Mouse (Mus musculus) stomach, postnatal 0 days (tissue): ENCODE data around the gene Frg2f1. TPM values are rescaled to one million over a fixed set of nuclear protein-coding genes. Genes with fewer than 3 reads are reported as not detected.

Experiments used
- ATAC-seq: fragments of 200-750 bp; cut with Nextera tagmentation; 2 replicates; pipeline ENCODE4 v1.8.0; 2017; ENCODE audit not compliant: low FRiP score, low TSS enrichment
- DNase-seq: peaks from one replicate; pipeline ENCODE4 v3.0.0-alpha.2; 2016; ENCODE audit warnings: low spot score
- H3K27ac ChIP-seq: fragments of 300-500 bp; sonication (generic); replicated peaks from 2 replicates; pipeline ENCODE4 v1.5.1; 2014; ENCODE audit warnings: mild to moderate bottlenecking, control low read depth
- H3K27me3 ChIP-seq: fragments of 300-500 bp; sonication (generic); 2 replicates; pipeline ENCODE4 v1.6.1; 2014; ENCODE audit warnings: low read length; ENCODE audit not compliant: control insufficient read depth, insufficient read depth
- H3K36me3 ChIP-seq: fragments of 300-500 bp; sonication (generic); 2 replicates; pipeline ENCODE4 v1.6.1; 2014; ENCODE audit warnings: low read length, mixed read lengths; ENCODE audit not compliant: control insufficient read depth, insufficient read depth
- H3K4me1 ChIP-seq: fragments of 300-500 bp; sonication (generic); replicated peaks from 2 replicates; pipeline ENCODE4 v1.6.1; 2014; ENCODE audit warnings: antibody characterized with exemption; ENCODE audit not compliant: control insufficient read depth, insufficient read depth
- H3K4me2 ChIP-seq: fragments of 300-500 bp; sonication (generic); replicated peaks from 2 replicates; pipeline ENCODE4 v1.6.1; 2014; ENCODE audit warnings: low read depth, mild to moderate bottlenecking, control low read depth, moderate library complexity
- H3K4me3 ChIP-seq: fragments of 300-500 bp; sonication (generic); 2 replicates; pipeline ENCODE4 v1.5.1; 2014; ENCODE audit warnings: low read depth, low read length, control low read depth
- H3K9ac ChIP-seq: fragments of 300-500 bp; sonication (generic); 2 replicates; pipeline ENCODE4 v1.6.1; 2014; ENCODE audit warnings: mild to moderate bottlenecking, low read length, control low read depth, mixed read lengths
- H3K9me3 ChIP-seq: fragments of 300-500 bp; sonication (generic); 2 replicates; pipeline ENCODE4 v1.6.1; 2016; ENCODE audit warnings: low read length; ENCODE audit not compliant: control insufficient read depth
- CTCF ChIP-seq: IDR thresholded peaks from 2 replicates; pipeline ENCODE4 v1.5.1; 2016; ENCODE audit warnings: antibody characterized with exemption, low read depth, mild to moderate bottlenecking, moderate library complexity
- EP300 ChIP-seq: optimal IDR thresholded peaks from 2 replicates; pipeline ENCODE3; 2016; ENCODE audit warnings: antibody characterized with exemption
- WGBS: fragments of 180-500 bp; shearing (Covaris S2); extraction: QIAGEN DNeasy Blood & Tissue Kit; methylation state at CpG from one replicate; pipeline ENCODE4 v1.1.7; 2014; 5-methylcytosine and 5-hydroxymethylcytosine counted together
- polyA plus RNA-seq: library from polyadenylated mRNA; unstranded; fragments of >200 nt; fragmentation: Nextera tagmentation; extraction: Ambion mirVana; gene quantifications from 2 replicates; pipeline ENCODE4 v1.2.1, GENCODE M21; 2015

The Frg2f1 gene
- polyA plus RNA-seq, 1 experiment from 2014 or later, result 2.9 TPM

GRCm38 (mm10) chr4:119535103-119535502 is 4.2 kb downstream of the Frg2f1 start:
- H3K4me1 ChIP-seq, result no peaks in the 10 kb centered on the region
- H3K36me3 ChIP-seq, result no peaks in the 10 kb centered on the region
- 25% methylated on average over 4 of the region's 4 CpGs for WGBS
- TF ChIP-seq EP300, result no peak
- no peak for TF ChIP-seq CTCF
- H3K27me3 ChIP-seq, result no peaks in the 10 kb centered on the region
- H3K4me3 ChIP-seq, result no peak overlapping the region
- ATAC-seq, result no peak
- no peak overlapping the region for H3K27ac ChIP-seq
- no peak for DNase-seq
- no peaks in the 10 kb centered on the region for H3K9me3 ChIP-seq
- no peak overlapping the region for H3K9ac ChIP-seq
- no peak overlapping the region for H3K4me2 ChIP-seq

DNA sequence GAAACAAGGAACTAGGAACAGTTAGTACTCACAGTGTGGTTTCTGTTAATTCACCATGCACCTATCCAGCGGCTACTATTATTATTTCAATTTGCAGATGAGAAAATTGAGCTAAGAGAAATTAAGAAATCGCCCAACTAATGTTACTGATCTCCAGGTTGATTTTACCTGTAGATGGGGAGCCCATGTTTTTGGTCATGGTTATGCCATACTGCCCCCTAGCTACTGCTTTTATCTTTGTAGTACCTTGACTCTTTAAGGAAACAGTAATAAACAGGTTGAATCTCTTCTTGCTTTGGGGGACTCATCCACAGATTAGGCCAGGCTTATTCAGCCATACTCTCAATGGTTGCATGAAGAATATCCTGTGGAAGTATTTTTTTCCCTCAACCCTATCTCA is 7.5 kb downstream of the Frg2f1 start:
- H3K9ac ChIP-seq, result no peak overlapping the region
- no peak overlapping the region for H3K4me3 ChIP-seq
- DNase-seq, result no peak
- no peak overlapping the region for H3K4me2 ChIP-seq
- H3K9me3 ChIP-seq, result no peaks in the 10 kb centered on the region
- no peaks in the 10 kb centered on the region for H3K4me1 ChIP-seq
- H3K27me3 ChIP-seq, result no peaks in the 10 kb centered on the region
- H3K36me3 ChIP-seq, result no peaks in the 10 kb centered on the region
- ATAC-seq, result no peak
- 77% methylated on average over 2 of the region's 2 CpGs for WGBS
- H3K27ac ChIP-seq, result no peak overlapping the region
- TF ChIP-seq CTCF, result peak; percentile 58
- no peak for TF ChIP-seq EP300

- Histone ChIP-seq H3K4me1 (no peaks in the 10 kb centered on the region), H3K27me3 (no peaks in the 10 kb centered on the region), H3K36me3 (no peaks in the 10 kb centered on the region), H3K27ac (no peak overlapping the region), H3K9me3 (no peaks in the 10 kb centered on the region), H3K4me3 (no peak overlapping the region), H3K4me2 (no peak overlapping the region), H3K9ac (no peak overlapping the region)
- TF ChIP-seq EP300 (no peak), CTCF (no peak)
- ATAC-seq, result no peak
- no peak for DNase-seq
Observed at GRCm38 (mm10) chr4:119526329-119526845, 12.9 kb downstream of the Frg2f1 start.

- H3K4me3 ChIP-seq, result no peak overlapping the region
- no peak overlapping the region for H3K27ac ChIP-seq
- no peak overlapping the region for H3K9ac ChIP-seq
- no peaks in the 10 kb centered on the region for H3K4me1 ChIP-seq
- H3K9me3 ChIP-seq, result no peaks in the 10 kb centered on the region
- DNase-seq (no peak), ATAC-seq (no peak)
- 73% methylated on average over 2 of the region's 2 CpGs for WGBS
- H3K36me3 ChIP-seq, result no peaks in the 10 kb centered on the region
- no peak overlapping the region for H3K4me2 ChIP-seq
- TF ChIP-seq EP300 (no peak), CTCF (no peak)
- no peaks in the 10 kb centered on the region for H3K27me3 ChIP-seq
Observed at GRCm38 (mm10) chr4:119524466-119524865, 14.9 kb downstream of the Frg2f1 start.

DNA sequence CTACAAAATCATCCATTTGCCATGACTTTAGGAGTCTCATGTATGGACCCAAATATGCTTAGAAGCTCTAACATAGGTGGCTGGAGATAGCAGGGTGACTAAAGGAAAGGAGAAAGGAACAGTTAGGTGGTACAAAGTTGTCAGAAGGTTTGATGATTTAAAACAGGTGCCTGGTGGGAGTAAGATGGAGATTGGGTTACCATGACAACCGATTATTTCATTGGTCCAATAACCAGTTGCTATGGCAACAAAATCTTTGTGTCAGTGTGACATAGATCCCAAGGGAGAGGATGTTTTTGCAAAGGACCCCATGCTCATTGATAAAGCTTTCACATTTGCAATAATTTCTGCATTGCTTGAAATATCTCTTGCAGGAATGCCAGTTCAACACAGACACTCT is 15.3 kb downstream of the Frg2f1 start:
- Histone ChIP-seq H3K9me3 (no peaks in the 10 kb centered on the region), H3K27ac (no peak overlapping the region), H3K36me3 (no peaks in the 10 kb centered on the region), H3K4me2 (no peak overlapping the region), H3K27me3 (no peaks in the 10 kb centered on the region), H3K9ac (no peak overlapping the region), H3K4me3 (no peak overlapping the region), H3K4me1 (no peaks in the 10 kb centered on the region)
- no peak for DNase-seq
- WGBS, result 85% methylated on average over 1 of the region's 1 CpGs
- no peak for ATAC-seq
- TF ChIP-seq CTCF (no peak), EP300 (no peak)

DNA sequence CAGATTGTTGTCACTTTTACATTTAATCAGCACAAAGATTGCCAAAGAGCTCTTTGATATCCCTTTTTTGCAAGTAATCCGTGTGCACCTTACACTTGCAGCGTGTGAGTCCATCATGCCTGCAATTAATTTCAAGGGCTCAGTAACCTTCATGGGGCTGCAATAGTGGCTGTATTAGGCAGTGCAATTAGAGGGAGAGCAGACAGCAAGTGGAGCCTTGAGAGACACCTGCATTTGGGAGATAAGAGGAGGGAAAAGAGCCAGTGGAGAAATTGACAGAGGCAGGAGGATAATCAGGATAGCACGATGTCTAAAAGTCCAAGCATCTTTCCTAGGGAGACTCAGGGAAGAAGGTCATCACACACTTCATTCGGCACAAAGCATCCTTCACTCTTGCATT is 15.8 kb downstream of the Frg2f1 start:
- H3K4me2 ChIP-seq, result no peak overlapping the region
- H3K4me3 ChIP-seq, result no peak overlapping the region
- H3K27ac ChIP-seq, result no peak overlapping the region
- no peak for ATAC-seq
- no peak overlapping the region for H3K9ac ChIP-seq
- no peaks in the 10 kb centered on the region for H3K4me1 ChIP-seq
- no peaks in the 10 kb centered on the region for H3K36me3 ChIP-seq
- no peaks in the 10 kb centered on the region for H3K27me3 ChIP-seq
- DNase-seq, result no peak
- no peaks in the 10 kb centered on the region for H3K9me3 ChIP-seq
- TF ChIP-seq CTCF (no peak), EP300 (no peak)
- WGBS, result 75% methylated on average over 4 of the region's 4 CpGs
